In the genomic region with DNA sequence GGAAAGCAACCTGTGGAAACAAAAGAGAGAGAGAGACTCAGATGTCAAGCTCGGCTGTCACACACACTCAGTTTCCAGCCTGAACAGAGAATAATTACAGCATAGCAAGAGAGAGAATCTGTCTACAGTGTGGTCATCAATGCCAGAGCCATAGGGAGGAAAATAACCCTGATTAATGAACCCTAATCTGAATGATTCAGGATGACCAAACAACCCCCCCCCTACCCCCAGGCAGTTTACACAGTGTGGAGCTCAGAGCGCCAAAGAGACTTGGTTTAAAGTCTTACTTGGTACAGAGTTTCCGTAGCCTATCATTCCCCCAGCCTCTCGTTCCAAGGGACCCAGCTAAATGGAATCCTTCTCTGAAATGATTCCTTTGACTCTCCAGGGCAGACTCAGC, we compare ENCODE assay signal across 22 mouse cellular contexts. TPM values are rescaled to one million over a fixed set of nuclear protein-coding genes. Genes with fewer than 3 reads are reported as not detected.
"Had no signal": no experiment of that assay in that cellular context is flagged by ENCODE, and none has a peak within 500 bp of the region (broad histone marks: within the 10 kb centered on the region; RNA-seq: fewer than 3 reads in every experiment).

No protein-coding gene starts in this region.

- H3K36me3 ChIP-seq: limb, embryonic 12.5 days; limb, embryonic 15.5 days; lung, embryonic 15.5 days; neural tube, embryonic 12.5 days; neural tube, embryonic 15.5 days had no signal

- H3K4me2 ChIP-seq: limb, embryonic 12.5 days; limb, embryonic 15.5 days; liver, embryonic 11.5 days; lung, embryonic 15.5 days; midbrain, embryonic 11.5 days; neural tube, embryonic 12.5 days; neural tube, embryonic 15.5 days had no signal

- H3K4me1 ChIP-seq: lung, embryonic 15.5 days; neural tube, embryonic 12.5 days; neural tube, embryonic 15.5 days had no signal

- DNase-seq: kidney, postnatal 14 days; left cerebral cortex, postnatal 4 days; liver, postnatal 0 days; lung, postnatal 14 days; lung, postnatal 4 days; midbrain, embryonic 14.5 days; thymus, adult 2 months; thymus, postnatal 14 days; thymus, postnatal 4 days had no signal

- ATAC-seq: inflammation-experienced regulatory T-cells, adult 6 months; intestine, embryonic 16.5 days; liver, postnatal 0 days had no signal

- H3K9ac ChIP-seq: limb, embryonic 12.5 days; limb, embryonic 15.5 days; liver, embryonic 14.5 days; liver, postnatal 0 days; lung, embryonic 15.5 days; neural tube, embryonic 12.5 days; neural tube, embryonic 15.5 days had no signal

- H3K9me3 ChIP-seq: limb, embryonic 12.5 days; limb, embryonic 15.5 days; lung, embryonic 15.5 days; neural tube, embryonic 12.5 days; neural tube, embryonic 15.5 days had no signal

- H3K4me3 ChIP-seq: limb, embryonic 12.5 days; limb, embryonic 15.5 days; lung, embryonic 15.5 days; neural tube, embryonic 12.5 days; neural tube, embryonic 15.5 days had no signal

- H3K27ac ChIP-seq: limb, embryonic 12.5 days; limb, embryonic 15.5 days; liver, embryonic 14.5 days; lung, embryonic 15.5 days; neural tube, embryonic 12.5 days; neural tube, embryonic 15.5 days had no signal

- H3K27me3 ChIP-seq: lung, embryonic 15.5 days; neural tube, embryonic 12.5 days; neural tube, embryonic 15.5 days had no signal

RNA-seq across cellular contexts. Expression of gene Lhx8, which starts 45.1 kb away (rescaled TPM):
- polyA plus RNA-seq: inflammation-experienced regulatory T-cells, adult 6 months; intestine, embryonic 16.5 days; liver, postnatal 0 days; small intestine, adult 2 months; spleen, adult 2 months; stomach, embryonic 16.5 days had no signal
